Mouse (Mus musculus): ENCODE data around the gene Dohh. TPM values are rescaled to one million over a fixed set of nuclear protein-coding genes. Genes with fewer than 3 reads are reported as not detected.

Dohh gene
- polyA plus RNA-seq, 1 experiment from 2014 or later = 42.1 TPM

DNA sequence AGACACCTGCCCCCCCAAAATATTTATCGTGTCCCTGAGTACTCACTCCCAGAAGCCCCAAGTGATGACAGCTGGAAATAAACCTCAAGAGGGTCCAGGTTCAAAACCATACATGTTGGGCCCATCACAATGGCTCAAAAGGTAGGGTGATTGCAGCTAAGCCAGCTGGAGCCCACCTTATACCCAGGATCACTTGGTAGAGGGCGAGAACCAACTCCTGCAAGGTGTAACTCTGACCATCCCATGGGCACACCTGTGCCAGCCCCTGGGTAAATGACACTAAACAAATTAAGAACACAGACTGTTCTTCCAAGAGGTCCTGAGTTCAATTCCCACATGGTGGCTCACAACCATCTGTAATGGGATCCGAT is 5.1 kb upstream of the Dohh start:
- Histone ChIP-seq H3K9me3 (ENCODE audit: low read length) (no peaks in the 10 kb centered on the region), H3K27ac (ENCODE audit: low read depth) (peak overlapping the region; percentile 97), H3K4me1 (ENCODE audit: insufficient read depth) (peaks cover 39% of the 10 kb centered on the region), H3K9ac (replicated peaks) (peak overlapping the region; percentile 64), H3K27me3 (ENCODE audit: insufficient read depth, low read length) (no peaks in the 10 kb centered on the region), H3K4me3 (ENCODE audit: low read depth, low read length) (peak overlapping the region; percentile 57), H3K4me2 (ENCODE audit: low read depth, low read length) (peak overlapping the region; percentile 77), H3K36me3 (replicated peaks; ENCODE audit: insufficient read depth, low read length) (peaks cover 16% of the 10 kb centered on the region)
- WGBS (ENCODE audit: insufficient replicate concordance) = 59% methylated on average over 3 of the region's 3 CpGs
- TF ChIP-seq CTCF (IDR thresholded peaks at IDR 0.05; ENCODE audit: low read depth) (no peak), EP300 (IDR thresholded peaks at IDR 0.05; ENCODE audit: low read depth) (no peak)
- DNase-seq (no peak), ATAC-seq (no peak)

DNA sequence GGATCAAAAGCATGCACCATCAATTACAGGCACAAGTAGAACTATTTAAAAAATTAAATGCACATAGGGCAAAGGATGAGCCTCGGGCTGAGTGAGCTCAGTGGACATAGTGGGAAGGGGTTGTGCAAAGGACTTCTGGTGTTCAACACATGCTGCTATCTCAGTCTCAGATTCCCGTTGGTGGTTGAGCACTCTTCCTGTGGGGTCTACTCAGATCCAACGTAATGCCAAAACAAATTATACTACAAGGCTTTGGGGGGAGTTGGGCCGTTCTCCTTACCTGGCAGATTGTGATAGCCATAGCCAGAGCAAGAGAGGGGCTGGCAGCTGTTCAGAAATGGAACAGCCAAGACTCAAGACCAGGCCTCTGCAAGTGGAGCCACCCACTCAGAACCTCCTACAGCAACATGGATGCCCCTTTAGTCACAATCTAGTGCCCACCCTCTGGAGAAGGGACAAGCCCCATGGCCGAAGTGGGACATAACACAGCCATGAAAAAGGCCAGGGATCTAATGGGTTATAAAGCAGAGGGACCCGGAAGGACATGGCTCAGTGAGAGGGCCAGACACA is 4.3 kb upstream of the Dohh start:
- TF ChIP-seq EP300 (IDR thresholded peaks at IDR 0.05; ENCODE audit: low read depth) (no peak), CTCF (IDR thresholded peaks at IDR 0.05; ENCODE audit: low read depth) (no peak)
- H3K27ac ChIP-seq (ENCODE audit: low read depth) = peak overlapping the region; percentile 97
- H3K36me3 ChIP-seq (replicated peaks; ENCODE audit: insufficient read depth, low read length) = peaks cover 12% of the 10 kb centered on the region
- H3K9me3 ChIP-seq (ENCODE audit: low read length) = no peaks in the 10 kb centered on the region
- no peaks in the 10 kb centered on the region for H3K27me3 ChIP-seq (ENCODE audit: insufficient read depth, low read length)
- peak overlapping the region; percentile 16; the same call in 1 of the 2 replicates for H3K9ac ChIP-seq (replicated peaks)
- WGBS (ENCODE audit: insufficient replicate concordance) = 69% methylated on average over 6 of the region's 6 CpGs
- DNase-seq (no peak), ATAC-seq (no peak)
- no peak overlapping the region for H3K4me3 ChIP-seq (ENCODE audit: low read depth, low read length)
- H3K4me2 ChIP-seq (ENCODE audit: low read depth, low read length) = peak overlapping the region; percentile 7; the same call in 1 of the 2 replicates
- peaks cover 40% of the 10 kb centered on the region for H3K4me1 ChIP-seq (ENCODE audit: insufficient read depth)

DNA sequence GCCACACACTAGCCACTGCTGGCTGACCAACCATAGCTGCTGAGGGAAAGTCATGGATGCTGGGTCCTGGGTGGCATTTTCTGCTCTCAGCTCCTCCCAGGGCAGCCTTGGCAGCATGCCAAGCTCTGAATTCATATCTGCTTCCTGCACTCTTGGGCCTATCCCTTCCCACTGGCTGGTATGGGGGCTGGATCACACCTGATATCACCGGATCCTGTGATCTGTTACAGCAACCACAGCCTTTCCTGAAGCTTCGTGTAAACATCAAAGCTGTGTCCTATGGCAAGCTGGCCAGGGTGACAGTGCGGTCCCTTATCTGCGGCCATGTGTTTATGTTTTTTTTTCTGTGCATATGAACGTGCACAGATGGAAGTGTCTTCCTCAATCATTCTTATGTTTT is 2.2 kb upstream of the Dohh start:
- peaks cover 14% of the 10 kb centered on the region for H3K36me3 ChIP-seq (replicated peaks; ENCODE audit: insufficient read depth, low read length)
- TF ChIP-seq CTCF (IDR thresholded peaks at IDR 0.05; ENCODE audit: low read depth) = no peak
- peak; percentile 99 for TF ChIP-seq EP300 (IDR thresholded peaks at IDR 0.05; ENCODE audit: low read depth)
- 22% methylated on average over 5 of the region's 5 CpGs for WGBS (ENCODE audit: insufficient replicate concordance)
- H3K9ac ChIP-seq (replicated peaks) = peak overlapping the region; percentile 52
- no peak overlapping the region for H3K4me3 ChIP-seq (ENCODE audit: low read depth, low read length)
- H3K9me3 ChIP-seq (ENCODE audit: low read length) = no peaks in the 10 kb centered on the region
- no peaks in the 10 kb centered on the region for H3K27me3 ChIP-seq (ENCODE audit: insufficient read depth, low read length)
- peak overlapping the region; percentile 47; the same call in 1 of the 2 replicates for H3K4me2 ChIP-seq (ENCODE audit: low read depth, low read length)
- ATAC-seq (peak; percentile 70), DNase-seq (peak; percentile 93)
- peak overlapping the region; percentile 97 for H3K27ac ChIP-seq (ENCODE audit: low read depth)
- H3K4me1 ChIP-seq (ENCODE audit: insufficient read depth) = peaks cover 40% of the 10 kb centered on the region

- ATAC-seq = peak; percentile 20
- Histone ChIP-seq H3K27ac (ENCODE audit: low read depth) (peak overlapping the region; percentile 97), H3K4me1 (ENCODE audit: insufficient read depth) (peaks cover 39% of the 10 kb centered on the region), H3K27me3 (ENCODE audit: insufficient read depth, low read length) (no peaks in the 10 kb centered on the region), H3K4me2 (ENCODE audit: low read depth, low read length) (peak overlapping the region; percentile 75), H3K36me3 (replicated peaks; ENCODE audit: insufficient read depth, low read length) (peaks cover 24% of the 10 kb centered on the region), H3K9ac (replicated peaks) (peak overlapping the region; percentile 89), H3K4me3 (ENCODE audit: low read depth, low read length) (peak overlapping the region; percentile 74), H3K9me3 (ENCODE audit: low read length) (no peaks in the 10 kb centered on the region)
- DNase-seq = no peak
- whole genome bisulfite sequencing (ENCODE audit: insufficient replicate concordance) = under 1% methylated on average over 19 of the region's 19 CpGs
- TF ChIP-seq EP300 (IDR thresholded peaks at IDR 0.05; ENCODE audit: low read depth) (no peak), CTCF (IDR thresholded peaks at IDR 0.05; ENCODE audit: low read depth) (no peak)
These were observed 366 bp downstream of the Dohh start for GRCm38 (mm10) chr10:81384605-81384982.

GRCm38 (mm10) chr10:81385603-81386306 is 1.5 kb downstream of the Dohh start:
- Histone ChIP-seq H3K27ac (ENCODE audit: low read depth) (no peak overlapping the region), H3K4me1 (ENCODE audit: insufficient read depth) (peaks cover 29% of the 10 kb centered on the region), H3K9ac (replicated peaks) (peak overlapping the region; percentile 89; the same call in 1 of the 2 replicates), H3K4me3 (ENCODE audit: low read depth, low read length) (peak overlapping the region; percentile 74), H3K36me3 (replicated peaks; ENCODE audit: insufficient read depth, low read length) (peaks cover 24% of the 10 kb centered on the region), H3K27me3 (ENCODE audit: insufficient read depth, low read length) (no peaks in the 10 kb centered on the region), H3K9me3 (ENCODE audit: low read length) (no peaks in the 10 kb centered on the region), H3K4me2 (ENCODE audit: low read depth, low read length) (peak overlapping the region; percentile 75)
- ATAC-seq (no peak), DNase-seq (no peak)
- TF ChIP-seq EP300 (IDR thresholded peaks at IDR 0.05; ENCODE audit: low read depth) (no peak), CTCF (IDR thresholded peaks at IDR 0.05; ENCODE audit: low read depth) (no peak)
- WGBS (ENCODE audit: insufficient replicate concordance) = 70% methylated on average over 22 of the region's 22 CpGs

- WGBS (ENCODE audit: insufficient replicate concordance) = 91% methylated on average over 20 of the region's 20 CpGs
- no peaks in the 10 kb centered on the region for H3K9me3 ChIP-seq (ENCODE audit: low read length)
- H3K4me1 ChIP-seq (ENCODE audit: insufficient read depth) = peaks cover 26% of the 10 kb centered on the region
- H3K9ac ChIP-seq (replicated peaks) = no peak overlapping the region
- no peak overlapping the region for H3K4me2 ChIP-seq (ENCODE audit: low read depth, low read length)
- DNase-seq (no peak), ATAC-seq (no peak)
- H3K27ac ChIP-seq (ENCODE audit: low read depth) = no peak overlapping the region
- H3K4me3 ChIP-seq (ENCODE audit: low read depth, low read length) = no peak overlapping the region
- H3K36me3 ChIP-seq (replicated peaks; ENCODE audit: insufficient read depth, low read length) = peaks cover 24% of the 10 kb centered on the region
- H3K27me3 ChIP-seq (ENCODE audit: insufficient read depth, low read length) = no peaks in the 10 kb centered on the region
- TF ChIP-seq EP300 (IDR thresholded peaks at IDR 0.05; ENCODE audit: low read depth) = no peak
- TF ChIP-seq CTCF (IDR thresholded peaks at IDR 0.05; ENCODE audit: low read depth) = no peak
These were observed 3.5 kb downstream of the Dohh start for GRCm38 (mm10) chr10:81387716-81388115.

Measured in liver, postnatal 0 days (tissue).